Mouse (Mus musculus): ENCODE results near the gene Slc9a3r2.

Slc9a3r2 gene

DNA sequence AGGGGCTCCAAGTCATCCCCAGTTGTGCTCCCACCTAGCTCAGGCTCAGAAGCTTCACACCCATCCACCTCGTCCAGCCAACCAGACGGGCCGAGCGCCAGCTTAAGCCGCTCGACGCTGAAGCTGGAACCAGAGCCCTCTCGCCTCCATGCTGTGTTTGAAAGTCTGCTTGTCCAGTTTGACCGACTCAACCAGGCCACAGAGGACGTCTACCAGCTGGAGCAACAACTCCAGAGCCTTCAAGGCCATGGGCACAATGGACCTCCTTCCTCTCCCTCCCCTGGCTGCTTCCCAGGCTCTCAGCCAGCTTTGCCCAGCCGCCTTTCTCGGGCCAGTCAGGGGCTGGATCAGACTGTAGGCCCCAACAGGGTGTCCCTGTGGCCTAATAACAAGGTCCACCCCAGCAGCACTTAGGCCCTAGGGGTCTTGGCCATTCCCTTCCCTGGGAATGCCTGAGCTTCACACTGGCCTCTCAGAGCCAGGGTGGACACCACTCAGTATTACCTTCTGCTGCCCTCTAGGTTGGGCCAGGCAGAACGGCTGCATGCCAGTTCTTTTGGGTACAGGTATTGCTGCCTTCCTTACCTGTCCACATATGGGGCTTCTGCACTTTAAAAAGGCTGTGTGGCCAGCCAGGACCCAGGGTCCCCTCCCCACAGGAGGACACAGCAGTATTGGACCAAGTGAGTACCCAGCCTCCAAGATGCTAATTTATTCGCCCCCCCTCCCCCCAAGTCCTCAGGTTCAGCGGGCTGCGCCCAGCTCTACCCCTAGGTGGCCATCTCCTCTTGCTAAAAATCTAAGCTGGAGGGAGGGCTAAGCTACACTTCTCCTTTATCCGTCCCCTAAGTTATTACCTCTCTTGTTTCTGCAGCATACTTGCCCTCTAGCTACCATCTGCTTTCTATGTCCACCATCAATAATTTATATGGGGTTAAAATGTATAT, 54.7 kb downstream of the Slc9a3r2 start:
- no peak for DNase-seq (ENCODE audit: extremely low read depth, low read depth)

DNA sequence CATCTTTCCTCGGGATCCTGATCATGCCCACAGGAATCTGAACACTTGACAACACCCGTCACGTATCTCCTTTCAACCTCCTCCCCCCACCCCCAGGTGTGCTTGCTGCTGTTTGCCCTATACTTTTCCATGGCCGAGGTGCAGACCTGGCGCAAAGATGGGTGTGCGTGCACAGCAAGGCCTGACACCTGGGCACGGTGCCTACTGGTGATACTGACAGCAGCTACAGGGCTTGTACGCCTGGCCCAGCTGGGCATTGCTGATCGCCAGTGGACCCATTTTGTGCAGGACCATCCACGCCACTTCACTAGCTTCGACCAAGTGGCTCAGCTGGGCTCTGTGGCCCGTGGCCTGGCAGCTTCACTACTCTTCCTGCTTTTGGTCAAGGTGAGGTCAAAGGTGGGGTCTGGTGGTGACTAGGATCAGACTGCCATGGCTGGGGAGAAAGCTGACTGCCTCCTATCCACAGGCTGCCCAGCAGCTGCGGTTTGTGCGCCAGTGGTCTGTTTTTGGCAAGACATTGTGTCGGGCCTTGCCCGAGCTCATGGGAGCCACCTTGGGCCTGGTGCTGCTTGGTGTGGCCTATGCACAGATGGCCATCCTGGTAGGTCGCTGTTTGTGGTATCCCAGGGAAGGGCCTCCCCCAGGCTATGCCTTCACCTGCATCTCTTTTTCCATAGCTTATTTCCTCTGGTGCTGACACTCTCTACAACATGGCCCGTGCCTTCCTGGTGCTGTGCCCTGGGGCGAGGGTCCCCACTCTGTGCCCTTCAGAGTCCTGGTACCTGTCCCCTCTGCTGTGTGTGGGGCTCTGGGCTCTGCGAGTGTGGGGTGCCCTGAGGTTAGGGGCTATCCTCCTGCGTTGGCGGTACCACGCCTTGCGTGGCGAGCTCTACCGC, 55.9 kb downstream of the Slc9a3r2 start:
- no peak for DNase-seq (ENCODE audit: extremely low read depth, low read depth)

DNA sequence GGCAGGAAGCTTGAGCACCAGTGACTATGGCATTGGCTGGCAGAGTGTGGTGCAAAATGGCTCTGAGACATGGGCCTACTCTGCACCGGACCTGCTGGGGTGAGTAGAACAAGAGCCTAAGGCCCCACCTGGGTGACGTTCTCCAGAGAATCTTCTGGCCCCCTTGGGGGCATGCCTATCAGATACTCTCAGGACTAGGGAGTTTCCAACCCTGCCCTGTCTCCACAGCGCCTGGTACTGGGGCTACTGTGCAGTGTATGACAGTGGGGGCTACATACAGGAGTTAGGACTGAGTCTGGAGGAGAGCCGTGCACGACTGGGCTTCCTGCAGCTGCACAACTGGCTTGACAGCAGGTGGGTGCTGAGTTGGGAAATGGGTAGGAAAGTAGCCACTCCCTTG, 56.9 kb downstream of the Slc9a3r2 start:
- no peak for DNase-seq (ENCODE audit: extremely low read depth, low read depth)

DNA sequence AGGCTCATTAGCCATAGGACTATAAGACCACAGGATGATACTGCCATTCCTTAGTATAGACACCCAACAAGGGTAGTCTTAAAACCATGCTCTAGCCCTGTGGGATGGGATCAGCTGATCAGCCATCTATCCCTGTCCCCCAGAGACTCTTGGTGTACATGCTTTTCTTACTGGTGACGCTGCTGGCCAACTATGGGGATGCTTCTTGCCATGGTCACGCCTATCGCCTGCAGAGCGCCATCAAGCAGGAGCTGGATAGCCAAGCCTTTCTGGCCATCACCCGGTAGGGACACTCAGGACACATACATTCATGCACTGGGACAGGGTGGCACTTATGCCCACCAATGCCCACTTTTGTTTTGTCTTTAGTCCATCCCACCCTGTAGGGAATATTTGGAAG, 58.4 kb downstream of the Slc9a3r2 start:
- DNase-seq (ENCODE audit: extremely low read depth, low read depth) = no peak

DNA sequence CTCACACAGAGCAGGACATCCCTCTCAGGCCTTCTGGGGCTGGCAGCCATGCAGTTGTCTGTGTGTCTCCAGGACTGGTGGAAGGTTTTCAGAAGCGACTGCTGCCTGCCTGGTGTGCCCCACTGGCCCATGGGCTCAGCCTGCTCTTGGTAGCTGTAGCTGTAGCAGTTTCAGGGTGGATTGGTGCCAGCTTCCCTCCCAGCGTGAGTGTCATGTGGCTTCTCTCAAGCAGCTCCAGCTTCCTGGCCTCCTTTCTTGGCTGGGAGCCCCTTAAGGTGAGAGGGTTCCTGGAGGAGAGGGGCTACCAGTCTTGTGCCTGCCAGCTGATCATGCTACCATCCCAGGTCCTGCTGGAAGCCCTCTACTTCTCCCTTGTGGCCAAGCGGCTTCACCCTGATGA, 59.2 kb downstream of the Slc9a3r2 start:
- no peak for DNase-seq (ENCODE audit: extremely low read depth, low read depth)
